Mouse (Mus musculus): Measurements from ENCODE around the gene Ap3b1. TPM values are rescaled to one million over a fixed set of nuclear protein-coding genes. Genes with fewer than 3 reads are reported as not detected.

Ap3b1 gene
- polyA plus RNA-seq (2017; shearing (Covaris generic)) = 60.2 TPM

DNA sequence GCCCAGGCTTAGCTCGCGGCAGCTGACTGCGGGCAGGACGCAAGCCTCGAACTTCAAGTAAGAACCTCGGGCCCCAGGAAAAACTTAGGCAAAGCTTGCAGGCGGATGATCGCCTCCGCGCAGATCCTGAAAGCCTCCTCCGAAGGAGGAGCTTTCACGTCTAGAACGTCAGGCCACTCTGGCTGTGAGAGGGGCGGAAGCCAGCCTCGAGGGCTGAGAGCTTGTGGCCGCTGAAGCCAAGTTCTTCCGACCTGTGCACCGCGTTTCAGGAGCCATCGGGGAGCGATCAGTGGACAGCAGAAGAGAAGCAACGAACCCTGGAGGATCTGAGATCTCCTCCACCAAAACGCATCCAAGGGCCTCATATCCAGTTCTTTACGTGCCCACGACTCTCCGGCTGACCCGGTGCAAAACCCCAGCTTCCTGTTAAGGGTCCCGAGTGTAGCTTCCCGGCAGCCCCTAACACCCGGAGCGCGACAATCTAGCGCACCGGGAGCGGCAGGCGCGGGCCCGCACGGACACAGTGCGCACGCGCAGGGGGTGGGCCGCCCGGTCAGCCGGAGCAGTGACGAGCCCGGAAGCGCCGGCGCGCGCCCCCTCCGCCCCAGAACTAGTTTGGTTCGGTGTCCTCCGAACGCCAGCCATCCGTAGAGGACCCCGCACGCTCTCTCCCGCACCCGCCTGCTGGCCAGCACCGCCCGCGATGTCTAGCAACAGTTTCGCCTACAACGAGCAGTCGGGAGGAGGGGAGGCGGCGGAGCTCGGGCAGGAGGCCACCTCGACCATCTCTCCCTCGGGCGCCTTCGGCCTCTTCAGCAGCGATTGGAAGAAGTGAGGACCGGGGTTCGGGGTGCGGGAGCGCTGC, at the start of gene Ap3b1:
Gene Ap3b1, plus strand, starts transcription at position 560 of the 865 bp plus-strand sequence.

Other genes with a start within 250 kb of the Ap3b1 start
- 1.9 TPM for gene Scamp1, start 73.1 kb upstream of the Ap3b1 start, polyA plus RNA-seq (2017; shearing (Covaris generic))